Mouse (Mus musculus): Measurements from ENCODE around the gene Inpp4b.

- TF ChIP-seq POLR2A (IDR thresholded peaks at IDR 0.05; ENCODE audit: low read depth, low read length) (no peak), CTCF (conservative IDR thresholded peaks at IDR 0.05; ENCODE audit: insufficient read depth, insufficient read length, low read depth, low read length) (no peak)
Observed at GRCm38 (mm10) chr8:82093274-82093673, 750.9 kb downstream of the Inpp4b start.
